Mouse (Mus musculus): ENCODE measurements around the gene Suds3.

DNA sequence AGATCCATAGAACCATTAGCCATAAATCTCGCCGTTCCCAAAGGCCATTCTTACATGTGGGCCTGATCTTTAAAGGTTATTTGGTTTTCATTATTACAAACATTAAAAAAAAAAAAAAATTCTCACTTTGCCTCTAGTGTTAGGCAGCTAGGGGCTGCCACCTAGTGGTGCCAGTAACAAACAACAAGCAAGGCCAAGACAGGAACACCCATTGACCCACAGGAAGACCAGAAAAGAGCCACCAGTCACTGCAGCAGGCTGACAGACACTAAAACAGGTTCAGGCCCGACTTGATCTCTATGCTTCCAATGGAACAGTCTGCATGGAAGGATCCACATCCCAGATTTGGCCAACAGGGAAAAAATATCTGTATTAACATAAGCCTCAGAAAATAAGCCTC, 19.2 kb downstream of the Suds3 start:
- TF ChIP-seq CTCF (conservative IDR thresholded peaks at IDR 0.05; ENCODE audit: low read length) (peak; percentile 93), POU5F1 (IDR thresholded peaks at IDR 0.05; ENCODE audit: borderline replicate concordance, low read length) (no peak), NANOG (IDR thresholded peaks at IDR 0.05; ENCODE audit: borderline replicate concordance, low read length) (no peak)

Data from E14TG2a.4 (cell line).